Mouse (Mus musculus) heart, postnatal 0 days (tissue): ENCODE results near the gene S100a6. TPM values are rescaled to one million over a fixed set of nuclear protein-coding genes. Genes with fewer than 3 reads are reported as not detected.

Experiments used
- ATAC-seq: fragments of 200-750 bp; cut with Nextera tagmentation; 2 replicates; pipeline ENCODE4 v1.8.0; 2017; ENCODE audit warnings: low read depth, moderate number of reproducible peaks, moderate library complexity; ENCODE audit not compliant: insufficient read depth
- DNase-seq: peaks from one replicate; pipeline ENCODE4 v3.0.0-alpha.2; 2016; ENCODE audit warnings: low spot score
- H3K27ac ChIP-seq: fragments of 300-500 bp; sonication (generic); 2 replicates; pipeline ENCODE4 v1.5.1; 2014; ENCODE audit warnings: low read depth, mild to moderate bottlenecking
- H3K27me3 ChIP-seq: fragments of 300-500 bp; sonication (generic); 2 replicates; pipeline ENCODE4 v1.6.1; 2014; ENCODE audit warnings: low read length, mixed read lengths; ENCODE audit not compliant: control insufficient read depth, insufficient read depth
- H3K36me3 ChIP-seq: fragments of 300-500 bp; sonication (generic); replicated peaks from 2 replicates; pipeline ENCODE4 v1.6.1; 2014; ENCODE audit warnings: low read length, mixed read lengths; ENCODE audit not compliant: control insufficient read depth, insufficient read depth
- H3K4me1 ChIP-seq: fragments of 300-500 bp; sonication (generic); 2 replicates; pipeline ENCODE4 v1.6.1; 2014; ENCODE audit warnings: antibody characterized with exemption; ENCODE audit not compliant: control insufficient read depth, insufficient read depth
- H3K4me2 ChIP-seq: fragments of 300-500 bp; sonication (generic); 2 replicates; pipeline ENCODE4 v1.6.1; 2014; ENCODE audit warnings: low read depth, mild to moderate bottlenecking, low read length, moderate library complexity
- H3K4me3 ChIP-seq: fragments of 300-500 bp; sonication (generic); 2 replicates; pipeline ENCODE4 v1.5.1; 2014; ENCODE audit warnings: low read depth, low read length
- H3K9ac ChIP-seq: fragments of 300-500 bp; sonication (generic); replicated peaks from 2 replicates; pipeline ENCODE4 v1.6.1; 2014; ENCODE audit warnings: low read depth, low read length, mixed read lengths
- H3K9me3 ChIP-seq: fragments of 300-500 bp; sonication (generic); replicated peaks from 2 replicates; pipeline ENCODE4 v1.6.1; 2016; ENCODE audit warnings: low read length; ENCODE audit not compliant: control insufficient read depth
- CTCF ChIP-seq: IDR thresholded peaks from 2 replicates; pipeline ENCODE4 v1.5.1; 2016; ENCODE audit warnings: antibody characterized with exemption, control low read depth, low read depth
- EP300 ChIP-seq: IDR thresholded peaks from 2 replicates; pipeline ENCODE4 v1.6.1; 2016; ENCODE audit warnings: antibody characterized with exemption, low read depth
- WGBS: fragments of 180-500 bp; shearing (Covaris S2); extraction: QIAGEN DNeasy Blood & Tissue Kit; methylation state at CpG from one replicate; pipeline ENCODE4 v1.1.7; 2014; 5-methylcytosine and 5-hydroxymethylcytosine counted together
- polyA plus RNA-seq: library from polyadenylated mRNA; unstranded; fragments of >200 nt; fragmentation: Nextera tagmentation; extraction: Ambion mirVana; gene quantifications from 2 replicates; pipeline ENCODE4 v1.2.1, GENCODE M21; 2015
- total RNA-seq: library from RNA; depleted of rRNA; stranded (reverse); fragments of >200 nt; gene quantifications from 2 replicates; pipeline ENCODE4 v1.2.3, GENCODE M21; 2014; ENCODE audit warnings: low replicate concordance

S100a6 gene
- total and polyA plus RNA-seq, 2 experiments from 2014 or later, result 82.9 to 97.5 TPM

DNA sequence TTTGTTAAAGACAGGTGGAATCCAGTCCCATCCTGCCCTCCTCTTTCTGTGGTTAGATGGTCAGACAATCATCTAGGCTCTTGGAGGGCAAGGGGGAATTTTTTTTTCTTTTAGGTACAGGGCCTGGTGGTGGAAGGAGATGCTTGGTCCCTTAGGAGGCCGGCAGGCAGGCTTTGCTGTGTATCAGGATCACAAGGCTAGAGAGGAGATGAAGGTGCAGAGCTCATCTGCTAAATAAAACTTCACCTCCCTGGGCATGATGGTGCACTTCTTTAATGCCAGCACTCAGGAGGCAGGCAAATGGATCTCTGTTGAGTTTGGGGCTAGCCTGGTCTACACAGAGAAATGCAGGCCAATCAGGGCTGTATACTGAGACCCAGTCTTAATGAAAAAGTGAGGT is 3.2 kb downstream of the S100a6 start:
- H3K27ac ChIP-seq, result no peak overlapping the region
- peaks cover 13% of the 10 kb centered on the region; the same call in 1 of the 2 replicates for H3K4me1 ChIP-seq
- H3K4me3 ChIP-seq, result no peak overlapping the region
- H3K4me2 ChIP-seq, result no peak overlapping the region
- no peaks in the 10 kb centered on the region for H3K9me3 ChIP-seq
- DNase-seq (no peak), ATAC-seq (no peak)
- TF ChIP-seq CTCF (no peak), EP300 (no peak)
- H3K36me3 ChIP-seq, result no peaks in the 10 kb centered on the region
- 52% methylated on average over 1 of the region's 1 CpGs for WGBS
- no peaks in the 10 kb centered on the region for H3K27me3 ChIP-seq
- no peak overlapping the region for H3K9ac ChIP-seq

GRCm38 (mm10) chr3:90617586-90617985 is 4.9 kb downstream of the S100a6 start:
- Histone ChIP-seq H3K36me3 (no peaks in the 10 kb centered on the region), H3K4me1 (peaks cover 13% of the 10 kb centered on the region; the same call in 1 of the 2 replicates), H3K9ac (no peak overlapping the region), H3K27me3 (no peaks in the 10 kb centered on the region), H3K27ac (no peak overlapping the region), H3K4me2 (no peak overlapping the region), H3K4me3 (no peak overlapping the region), H3K9me3 (no peaks in the 10 kb centered on the region)
- TF ChIP-seq EP300 (no peak), CTCF (no peak)
- no peak for DNase-seq
- ATAC-seq, result no peak
- 7% methylated on average over 1 of the region's 1 CpGs for WGBS

DNA sequence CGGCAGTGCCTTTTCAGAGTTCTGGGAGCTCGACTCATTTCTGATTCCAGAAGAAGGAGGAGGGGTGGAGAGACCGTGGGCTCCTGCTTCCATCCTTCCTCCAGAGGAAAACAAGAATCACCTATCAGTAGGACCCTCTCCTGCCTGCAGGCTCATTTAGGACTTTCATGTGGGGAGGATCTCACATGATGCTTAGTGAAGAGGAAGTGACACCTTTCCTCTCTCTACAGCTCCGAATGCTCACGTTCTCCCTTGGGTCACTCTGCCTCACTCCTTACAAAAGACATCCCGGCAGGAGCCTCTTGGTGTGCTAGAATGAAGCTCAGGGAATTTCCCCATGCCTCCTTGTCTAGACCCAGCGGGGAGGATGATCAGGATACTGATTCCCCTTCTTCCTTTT is 8.9 kb downstream of the S100a6 start:
- ATAC-seq, result no peak
- Histone ChIP-seq H3K36me3 (no peaks in the 10 kb centered on the region), H3K4me3 (no peak overlapping the region), H3K27ac (no peak overlapping the region), H3K4me1 (0 out of 2 replicates have a peak, but pooled peaks cover 10% of the 10 kb centered on the region), H3K4me2 (no peak overlapping the region), H3K9ac (no peak overlapping the region), H3K9me3 (no peaks in the 10 kb centered on the region), H3K27me3 (no peaks in the 10 kb centered on the region)
- DNase-seq, result no peak
- no peak for TF ChIP-seq EP300
- TF ChIP-seq CTCF, result no peak
- WGBS, result 29% methylated on average over 7 of the region's 7 CpGs

DNA sequence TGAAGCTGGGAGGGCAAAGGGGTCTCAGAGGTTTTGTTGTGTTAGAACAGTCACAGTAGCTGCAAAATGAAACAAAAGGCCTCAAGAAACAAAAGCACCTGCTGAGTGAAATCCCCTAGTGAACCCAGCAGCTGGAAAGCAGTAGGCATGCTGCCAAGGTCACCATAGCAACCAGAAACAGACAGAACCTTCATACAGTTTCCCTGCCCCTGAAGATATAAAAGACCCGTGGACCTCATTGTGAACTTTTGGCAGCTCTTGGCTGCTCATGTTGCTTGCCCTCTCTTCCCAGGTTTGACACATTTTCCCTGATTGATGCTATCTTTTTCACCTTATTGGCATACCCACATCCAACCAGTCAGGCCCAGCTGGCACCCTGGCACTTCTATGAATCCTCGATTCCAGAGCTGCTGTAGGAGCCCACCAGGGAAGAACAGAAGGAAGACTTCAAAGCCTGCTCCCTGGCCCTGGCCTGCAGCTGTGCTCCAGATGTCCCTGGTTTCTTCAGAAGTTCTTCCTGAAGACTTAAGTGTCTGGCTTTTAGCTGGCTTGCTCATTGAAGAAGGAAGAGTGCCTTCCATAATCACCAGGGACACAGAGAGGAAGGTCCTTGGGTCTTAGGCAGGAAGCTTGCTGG is 10.9 kb downstream of the S100a6 start:
- H3K4me2 ChIP-seq, result no peak overlapping the region
- H3K4me3 ChIP-seq, result no peak overlapping the region
- H3K36me3 ChIP-seq, result no peaks in the 10 kb centered on the region
- no peaks in the 10 kb centered on the region for H3K9me3 ChIP-seq
- DNase-seq (peak; percentile 55), ATAC-seq (peak; percentile 73; the same call in 1 of the 2 replicates)
- no peak overlapping the region for H3K27ac ChIP-seq
- 0 out of 2 replicates have a peak, but pooled peaks cover 10% of the 10 kb centered on the region for H3K4me1 ChIP-seq
- H3K9ac ChIP-seq, result no peak overlapping the region
- no peaks in the 10 kb centered on the region for H3K27me3 ChIP-seq
- TF ChIP-seq EP300 (no peak), CTCF (no peak)
- WGBS, result 21% methylated on average over 2 of the region's 2 CpGs

DNA sequence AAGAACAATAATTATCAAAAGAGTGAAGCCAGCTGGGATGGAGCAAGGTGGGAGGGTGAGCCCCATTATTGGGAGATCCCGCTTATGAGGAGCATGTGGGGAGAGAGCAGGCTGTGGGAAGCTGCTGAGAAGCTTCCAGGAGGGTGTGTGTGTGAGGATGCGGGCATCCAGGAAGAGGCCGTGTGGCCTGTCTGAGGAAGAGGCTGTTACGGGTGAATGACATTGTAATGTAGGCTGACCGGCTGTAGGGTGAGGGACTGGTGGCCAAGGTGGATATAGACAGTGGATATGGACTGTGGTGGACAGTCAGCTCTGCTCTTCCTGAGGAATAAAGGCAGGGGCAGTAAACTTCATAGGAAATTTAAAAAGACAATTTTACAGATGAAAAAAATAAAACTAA is 12.8 kb downstream of the S100a6 start:
- no peak for ATAC-seq
- no peak for TF ChIP-seq CTCF
- no peaks in the 10 kb centered on the region for H3K36me3 ChIP-seq
- 82% methylated on average over 5 of the region's 5 CpGs for WGBS
- no peak for DNase-seq
- H3K9me3 ChIP-seq, result no peaks in the 10 kb centered on the region
- H3K4me2 ChIP-seq, result no peak overlapping the region
- H3K4me3 ChIP-seq, result no peak overlapping the region
- H3K27ac ChIP-seq, result no peak overlapping the region
- 0 out of 2 replicates have a peak, but pooled peaks cover 10% of the 10 kb centered on the region for H3K4me1 ChIP-seq
- H3K27me3 ChIP-seq, result no peaks in the 10 kb centered on the region
- no peak overlapping the region for H3K9ac ChIP-seq
